Mouse (Mus musculus): ENCODE measurements at regions not wholly inside any gene's neighbourhood (a gene's known extent, or its start where the extent isn't known, plus 50 kb on each side); places are given as distances from the start of the nearest gene placed in this dataset.

GRCm38 (mm10) chr14:90232661-90233060 is 1761.5 kb upstream of the Pcdh20 start:
- TF ChIP-seq CTCF (IDR thresholded peaks at IDR 0.05; ENCODE audit: control insufficient read depth, insufficient read depth, insufficient replicate concordance, low read depth, low read length) (no peak), POLR2A (IDR thresholded peaks at IDR 0.05; ENCODE audit: control insufficient read depth, low read depth, low read length) (no peak)

Data from testis, adult 2 months (tissue).